Mouse (Mus musculus): ENCODE data around the gene Itgb8. TPM values are rescaled to one million over a fixed set of nuclear protein-coding genes. Genes with fewer than 3 reads are reported as not detected.

Gene Itgb8
- polyA plus RNA-seq, 1 experiment from 2014 or later: 10.2 TPM

GRCm38 (mm10) chr12:119195145-119195544, 43.5 kb downstream of the Itgb8 start:
- Histone ChIP-seq H3K4me1 (replicated peaks; ENCODE audit: control insufficient read depth, insufficient read depth, low read length) (no peaks in the 10 kb centered on the region), H3K9ac (replicated peaks; ENCODE audit: low read depth, low read length) (no peak overlapping the region), H3K4me2 (ENCODE audit: low read length) (no peak overlapping the region), H3K9me3 (ENCODE audit: control insufficient read depth, low read length) (no peaks in the 10 kb centered on the region), H3K4me3 (replicated peaks; ENCODE audit: low read length) (no peak overlapping the region), H3K36me3 (ENCODE audit: control insufficient read depth, insufficient read depth) (no peaks in the 10 kb centered on the region), H3K27me3 (replicated peaks; ENCODE audit: control insufficient read depth, insufficient read depth, low read length) (no peaks in the 10 kb centered on the region), H3K27ac (ENCODE audit: low read length) (no peak overlapping the region)
- ATAC-seq: no peak

- Histone ChIP-seq H3K4me2 (ENCODE audit: low read length) (no peak overlapping the region), H3K9me3 (ENCODE audit: control insufficient read depth, low read length) (no peaks in the 10 kb centered on the region), H3K4me1 (replicated peaks; ENCODE audit: control insufficient read depth, insufficient read depth, low read length) (no peaks in the 10 kb centered on the region), H3K27ac (ENCODE audit: low read length) (no peak overlapping the region), H3K27me3 (replicated peaks; ENCODE audit: control insufficient read depth, insufficient read depth, low read length) (no peaks in the 10 kb centered on the region), H3K36me3 (ENCODE audit: control insufficient read depth, insufficient read depth) (no peaks in the 10 kb centered on the region), H3K4me3 (replicated peaks; ENCODE audit: low read length) (no peak overlapping the region), H3K9ac (replicated peaks; ENCODE audit: low read depth, low read length) (no peak overlapping the region)
- peak; percentile 95 for ATAC-seq
- 46% methylated on average over 8 of the region's 8 CpGs for WGBS
Measured at GRCm38 (mm10) chr12:119189814-119190213, 48.8 kb downstream of the Itgb8 start.

- no peak overlapping the region for H3K27ac ChIP-seq (ENCODE audit: low read length)
- no peak overlapping the region for H3K9ac ChIP-seq (replicated peaks; ENCODE audit: low read depth, low read length)
- H3K27me3 ChIP-seq (replicated peaks; ENCODE audit: control insufficient read depth, insufficient read depth, low read length): no peaks in the 10 kb centered on the region
- H3K36me3 ChIP-seq (ENCODE audit: control insufficient read depth, insufficient read depth): no peaks in the 10 kb centered on the region
- WGBS: 88% methylated on average over 1 of the region's 1 CpGs
- H3K9me3 ChIP-seq (ENCODE audit: control insufficient read depth, low read length): no peaks in the 10 kb centered on the region
- ATAC-seq: no peak
- H3K4me3 ChIP-seq (replicated peaks; ENCODE audit: low read length): no peak overlapping the region
- no peaks in the 10 kb centered on the region for H3K4me1 ChIP-seq (replicated peaks; ENCODE audit: control insufficient read depth, insufficient read depth, low read length)
- H3K4me2 ChIP-seq (ENCODE audit: low read length): no peak overlapping the region
Measured at GRCm38 (mm10) chr12:119185441-119185840, 53.2 kb downstream of the Itgb8 start.

- no peak for ATAC-seq
- H3K9ac ChIP-seq (replicated peaks; ENCODE audit: low read depth, low read length): no peak overlapping the region
- H3K27ac ChIP-seq (ENCODE audit: low read length): no peak overlapping the region
- H3K36me3 ChIP-seq (ENCODE audit: control insufficient read depth, insufficient read depth): peaks cover 3% of the 10 kb centered on the region; the same call in 1 of the 2 replicates
- no peak overlapping the region for H3K4me3 ChIP-seq (replicated peaks; ENCODE audit: low read length)
- 88% methylated on average over 2 of the region's 2 CpGs for WGBS
- H3K4me1 ChIP-seq (replicated peaks; ENCODE audit: control insufficient read depth, insufficient read depth, low read length): no peaks in the 10 kb centered on the region
- H3K9me3 ChIP-seq (ENCODE audit: control insufficient read depth, low read length): no peaks in the 10 kb centered on the region
- no peaks in the 10 kb centered on the region for H3K27me3 ChIP-seq (replicated peaks; ENCODE audit: control insufficient read depth, insufficient read depth, low read length)
- no peak overlapping the region for H3K4me2 ChIP-seq (ENCODE audit: low read length)
Measured at GRCm38 (mm10) chr12:119182215-119182924, 56.2 kb downstream of the Itgb8 start.

GRCm38 (mm10) chr12:119176017-119176416, 62.6 kb downstream of the Itgb8 start:
- Histone ChIP-seq H3K9ac (replicated peaks; ENCODE audit: low read depth, low read length) (no peak overlapping the region), H3K9me3 (ENCODE audit: control insufficient read depth, low read length) (no peaks in the 10 kb centered on the region), H3K4me3 (replicated peaks; ENCODE audit: low read length) (no peak overlapping the region), H3K4me2 (ENCODE audit: low read length) (no peak overlapping the region), H3K27ac (ENCODE audit: low read length) (no peak overlapping the region), H3K27me3 (replicated peaks; ENCODE audit: control insufficient read depth, insufficient read depth, low read length) (no peaks in the 10 kb centered on the region), H3K4me1 (replicated peaks; ENCODE audit: control insufficient read depth, insufficient read depth, low read length) (no peaks in the 10 kb centered on the region), H3K36me3 (ENCODE audit: control insufficient read depth, insufficient read depth) (peaks cover 3% of the 10 kb centered on the region)
- 57% methylated on average over 2 of the region's 2 CpGs for WGBS
- ATAC-seq: no peak

- H3K27me3 ChIP-seq (replicated peaks; ENCODE audit: control insufficient read depth, insufficient read depth, low read length): no peaks in the 10 kb centered on the region
- H3K4me1 ChIP-seq (replicated peaks; ENCODE audit: control insufficient read depth, insufficient read depth, low read length): no peaks in the 10 kb centered on the region
- no peaks in the 10 kb centered on the region for H3K9me3 ChIP-seq (ENCODE audit: control insufficient read depth, low read length)
- H3K36me3 ChIP-seq (ENCODE audit: control insufficient read depth, insufficient read depth): peaks cover 7% of the 10 kb centered on the region; the same call in 1 of the 2 replicates
- H3K4me2 ChIP-seq (ENCODE audit: low read length): no peak overlapping the region
- no peak overlapping the region for H3K4me3 ChIP-seq (replicated peaks; ENCODE audit: low read length)
- H3K27ac ChIP-seq (ENCODE audit: low read length): no peak overlapping the region
- 79% methylated on average over 4 of the region's 4 CpGs for WGBS
- no peak for ATAC-seq
- no peak overlapping the region for H3K9ac ChIP-seq (replicated peaks; ENCODE audit: low read depth, low read length)
Measured at GRCm38 (mm10) chr12:119169828-119170539, 68.6 kb downstream of the Itgb8 start.

- ATAC-seq: no peak
- H3K4me2 ChIP-seq (ENCODE audit: low read length): no peak overlapping the region
- H3K27me3 ChIP-seq (replicated peaks; ENCODE audit: control insufficient read depth, insufficient read depth, low read length): no peaks in the 10 kb centered on the region
- H3K4me3 ChIP-seq (replicated peaks; ENCODE audit: low read length): no peak overlapping the region
- H3K4me1 ChIP-seq (replicated peaks; ENCODE audit: control insufficient read depth, insufficient read depth, low read length): no peaks in the 10 kb centered on the region
- no peak overlapping the region for H3K9ac ChIP-seq (replicated peaks; ENCODE audit: low read depth, low read length)
- H3K27ac ChIP-seq (ENCODE audit: low read length): no peak overlapping the region
- 47% methylated on average over 3 of the region's 3 CpGs for WGBS
- H3K36me3 ChIP-seq (ENCODE audit: control insufficient read depth, insufficient read depth): peaks cover 7% of the 10 kb centered on the region; the same call in 1 of the 2 replicates
- H3K9me3 ChIP-seq (ENCODE audit: control insufficient read depth, low read length): no peaks in the 10 kb centered on the region
Measured at GRCm38 (mm10) chr12:119169143-119169542, 69.5 kb downstream of the Itgb8 start.

- Histone ChIP-seq H3K4me1 (replicated peaks; ENCODE audit: control insufficient read depth, insufficient read depth, low read length) (no peaks in the 10 kb centered on the region), H3K4me3 (replicated peaks; ENCODE audit: low read length) (no peak overlapping the region), H3K4me2 (ENCODE audit: low read length) (no peak overlapping the region), H3K36me3 (ENCODE audit: control insufficient read depth, insufficient read depth) (peaks cover 8% of the 10 kb centered on the region; the same call in 1 of the 2 replicates), H3K27me3 (replicated peaks; ENCODE audit: control insufficient read depth, insufficient read depth, low read length) (no peaks in the 10 kb centered on the region), H3K27ac (ENCODE audit: low read length) (no peak overlapping the region), H3K9me3 (ENCODE audit: control insufficient read depth, low read length) (no peaks in the 10 kb centered on the region), H3K9ac (replicated peaks; ENCODE audit: low read depth, low read length) (no peak overlapping the region)
- WGBS: 86% methylated on average over 2 of the region's 2 CpGs
- no peak for ATAC-seq
Measured at GRCm38 (mm10) chr12:119165115-119165514, 73.5 kb downstream of the Itgb8 start.

- no peaks in the 10 kb centered on the region for H3K27me3 ChIP-seq (replicated peaks; ENCODE audit: control insufficient read depth, insufficient read depth, low read length)
- H3K36me3 ChIP-seq (ENCODE audit: control insufficient read depth, insufficient read depth): peaks cover 8% of the 10 kb centered on the region; the same call in 1 of the 2 replicates
- no peak overlapping the region for H3K4me2 ChIP-seq (ENCODE audit: low read length)
- no peak overlapping the region for H3K4me3 ChIP-seq (replicated peaks; ENCODE audit: low read length)
- H3K9ac ChIP-seq (replicated peaks; ENCODE audit: low read depth, low read length): no peak overlapping the region
- H3K27ac ChIP-seq (ENCODE audit: low read length): no peak overlapping the region
- H3K4me1 ChIP-seq (replicated peaks; ENCODE audit: control insufficient read depth, insufficient read depth, low read length): no peaks in the 10 kb centered on the region
- ATAC-seq: peak; percentile 53
- WGBS: 41% methylated on average over 1 of the region's 1 CpGs
- no peaks in the 10 kb centered on the region for H3K9me3 ChIP-seq (ENCODE audit: control insufficient read depth, low read length)
Measured at GRCm38 (mm10) chr12:119164672-119165071, 73.9 kb downstream of the Itgb8 start.

All from forebrain, embryonic 16.5 days (tissue).